Mouse (Mus musculus) cerebral cortex, adult 2 months (tissue): ENCODE results near the gene Mbd4.

ENCODE experiments used
- WGBS: fragments of 180-500 bp; shearing (Covaris S2); methylation state at CpG from one replicate; pipeline ENCODE4 v1.1.7; 2018; 5-methylcytosine and 5-hydroxymethylcytosine counted together

Mbd4 gene

DNA sequence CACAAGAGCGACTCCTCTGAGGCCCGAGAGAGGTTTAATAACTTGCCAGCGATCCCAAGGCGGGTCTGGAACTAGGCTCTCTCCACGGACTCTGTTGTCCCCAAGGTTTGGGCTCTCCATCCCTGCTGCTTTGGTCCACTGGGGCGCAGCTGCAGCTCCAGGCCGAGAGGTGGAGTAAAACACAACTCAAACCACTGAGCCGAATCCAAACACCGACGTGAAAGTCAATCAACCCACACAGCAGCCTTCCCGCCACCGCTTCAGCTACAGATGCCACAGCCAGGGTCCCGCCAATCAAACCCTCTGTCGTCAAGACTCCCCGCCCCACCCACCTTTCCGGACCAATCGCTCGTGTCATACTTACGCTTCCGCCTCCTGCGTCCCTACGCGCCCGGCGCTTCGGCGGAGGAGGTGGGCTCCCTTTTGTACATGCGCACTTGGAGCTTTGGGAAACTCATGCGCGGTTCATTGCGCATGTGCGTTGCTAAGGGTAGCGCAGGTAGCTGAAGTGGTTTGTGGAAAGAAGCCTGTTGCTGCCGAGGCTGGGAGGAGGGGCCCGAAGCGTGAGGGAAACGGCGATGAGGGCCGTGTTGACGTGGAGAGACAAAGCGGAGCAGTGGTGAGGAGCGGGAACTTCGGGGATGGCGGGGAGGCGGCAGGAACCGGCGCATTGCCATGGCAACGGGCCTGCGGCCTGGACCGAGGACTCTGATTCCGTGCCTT is at the start of gene Mbd4, which contains the start of gene Ift122:
Gene Mbd4 (minus strand): TSS at position 281 of the 723 bp plus-strand sequence.
Gene Ift122 (plus strand): TSS at position 380 of the 723 bp plus-strand sequence.
- under 1% methylated on average over 51 of the region's 51 CpGs for WGBS

GRCm38 (mm10) chr6:115902545-115902944 is 49.4 kb upstream of the Mbd4 start:
- WGBS: 45% methylated on average over 3 of the region's 3 CpGs

DNA sequence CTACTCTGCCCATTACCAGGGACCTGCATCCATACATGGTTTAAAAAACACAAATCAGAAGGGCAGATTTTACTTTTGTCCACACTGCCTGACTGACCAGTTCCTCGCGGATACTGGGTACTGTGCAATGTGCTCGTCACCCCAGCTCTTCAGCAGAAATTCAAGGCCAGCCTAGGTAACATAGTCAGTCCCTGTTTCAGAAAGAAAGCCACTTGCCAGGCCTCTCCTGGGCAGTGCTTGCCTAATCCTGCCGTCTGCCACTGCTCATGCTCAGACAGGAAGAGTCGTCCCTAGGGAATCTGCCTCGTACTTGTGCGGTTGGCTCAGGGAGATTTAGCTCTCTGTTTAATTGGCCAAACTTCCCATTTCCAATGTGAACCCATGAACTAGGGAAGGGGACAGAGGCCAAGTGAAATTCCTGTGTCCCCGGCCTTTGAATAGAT is 48.3 kb upstream of the Mbd4 start:
- 59% methylated on average over 8 of the region's 8 CpGs for WGBS

- 3% methylated on average over 3 of the region's 3 CpGs for WGBS
Observed at GRCm38 (mm10) chr6:115901062-115901461, 47.9 kb upstream of the Mbd4 start.

GRCm38 (mm10) chr6:115897926-115898520 is 44.9 kb upstream of the Mbd4 start:
- WGBS: 78% methylated on average over 7 of the region's 7 CpGs

DNA sequence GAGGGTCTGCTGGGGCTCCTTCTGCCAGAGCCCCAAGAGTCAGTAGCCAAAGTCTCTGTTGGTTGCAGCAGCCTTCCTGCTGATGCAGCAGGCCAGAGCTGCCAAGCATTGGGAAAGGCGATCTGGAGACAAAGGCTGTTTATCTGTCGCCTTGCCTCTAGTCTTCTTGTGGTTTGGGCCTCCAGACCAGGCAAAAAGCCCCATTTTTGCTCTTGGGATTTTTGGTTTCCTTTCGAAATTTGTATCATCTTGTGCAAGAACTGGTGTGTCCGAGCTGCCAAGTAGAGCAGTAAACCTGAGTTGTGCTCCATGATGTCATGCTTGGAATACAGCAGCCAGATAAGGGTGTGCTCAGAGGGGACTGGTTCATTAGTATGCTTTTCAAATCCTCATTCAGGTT is 43.9 kb upstream of the Mbd4 start:
- WGBS: 65% methylated on average over 4 of the region's 4 CpGs

DNA sequence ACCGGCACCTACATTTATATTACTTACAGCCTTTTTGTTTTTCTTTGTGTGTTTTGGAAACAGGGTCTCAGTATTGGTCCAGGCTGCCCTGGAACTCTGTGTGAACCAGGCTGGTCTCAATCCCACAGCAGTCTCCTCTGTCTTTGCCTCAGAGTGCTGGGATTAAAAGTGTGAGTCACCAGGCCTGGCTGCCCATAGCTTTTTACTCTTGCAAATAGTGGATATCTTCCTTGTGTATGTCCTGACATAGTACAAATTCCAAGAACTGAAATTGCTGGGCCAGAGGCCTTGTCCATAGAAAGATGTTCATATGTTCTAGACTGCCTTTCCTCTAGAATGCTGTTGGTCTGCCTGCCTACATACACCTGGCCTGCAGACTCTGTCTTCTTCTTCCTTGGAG is 43.2 kb upstream of the Mbd4 start:
- WGBS: 73% methylated on average over 1 of the region's 1 CpGs

DNA sequence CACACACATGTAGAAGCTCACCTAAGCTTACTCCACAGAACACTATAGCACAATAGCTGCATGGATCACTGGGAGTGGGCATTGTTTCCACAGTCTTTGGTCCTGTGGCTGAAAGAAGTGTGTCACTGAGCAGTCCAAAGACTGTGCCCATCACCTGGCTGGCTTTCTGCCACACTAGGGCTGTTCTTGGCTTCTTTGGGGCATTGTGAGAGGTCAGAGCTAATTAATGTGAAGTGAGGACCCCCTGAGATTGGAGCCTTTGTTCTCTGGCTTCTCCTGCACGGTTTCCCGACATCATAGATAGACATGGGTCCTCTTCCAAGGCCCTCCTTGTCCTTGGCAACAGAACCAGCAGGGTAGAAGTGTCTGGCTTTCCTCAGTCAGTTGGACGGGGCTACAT is 39.2 kb upstream of the Mbd4 start:
- WGBS: 65% methylated on average over 3 of the region's 3 CpGs

DNA sequence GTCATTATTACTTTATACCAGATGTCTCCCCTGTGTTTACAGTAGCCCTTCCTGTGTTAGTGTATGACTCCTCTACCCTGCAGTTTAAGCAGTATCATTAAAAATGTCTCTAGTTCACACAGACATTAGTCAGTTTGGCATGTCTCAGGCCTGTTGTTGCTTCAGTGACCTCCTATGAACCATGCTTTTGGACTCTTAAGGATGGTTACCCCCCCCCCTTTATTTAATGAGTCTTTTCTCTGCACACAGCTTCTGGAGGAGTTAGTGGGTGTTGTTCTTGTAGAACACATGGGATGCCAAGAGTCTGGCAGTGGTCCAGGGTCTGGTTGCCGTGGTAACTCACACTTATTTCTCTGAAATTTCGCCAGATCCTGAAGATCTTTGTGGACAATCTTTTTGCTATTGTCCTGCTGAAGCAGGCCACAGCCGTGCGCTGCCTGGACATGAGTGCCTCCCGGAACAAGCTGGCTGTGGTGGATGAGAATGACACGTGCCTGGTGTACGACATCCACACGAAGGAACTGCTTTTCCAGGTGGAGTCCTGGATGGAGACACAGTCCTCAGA is 38.4 kb upstream of the Mbd4 start:
- WGBS: 21% methylated on average over 8 of the region's 8 CpGs

- WGBS: 40% methylated on average over 6 of the region's 6 CpGs
Observed at GRCm38 (mm10) chr6:115891061-115891460, 37.9 kb upstream of the Mbd4 start.

DNA sequence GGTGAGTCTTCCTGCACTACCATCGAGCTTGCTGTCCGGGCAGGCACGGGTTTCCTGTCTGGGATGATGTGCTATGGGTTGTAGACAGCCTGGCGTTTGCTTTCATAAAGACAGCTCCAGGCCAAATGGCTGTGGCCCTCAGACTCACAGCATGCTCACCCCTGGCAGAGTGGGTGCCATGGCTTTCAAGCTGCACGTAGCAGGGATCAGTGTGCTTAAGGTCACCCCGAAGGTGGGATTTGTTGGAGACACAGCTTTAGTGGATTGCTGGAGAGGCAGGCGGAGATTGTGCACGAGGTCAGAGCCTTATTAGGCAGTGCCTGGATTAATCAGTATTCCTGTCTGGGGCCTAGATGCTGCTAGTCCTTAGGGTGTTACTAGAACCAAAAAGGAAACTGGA is 37.4 kb upstream of the Mbd4 start:
- 60% methylated on average over 8 of the region's 8 CpGs for WGBS

- WGBS: 99% methylated on average over 3 of the region's 3 CpGs
Observed at GRCm38 (mm10) chr6:115888296-115888695, 35.1 kb upstream of the Mbd4 start.

GRCm38 (mm10) chr6:115886894-115887293 is 33.7 kb upstream of the Mbd4 start:
- WGBS: 88% methylated on average over 4 of the region's 4 CpGs

- WGBS: 87% methylated on average over 8 of the region's 8 CpGs
Observed at GRCm38 (mm10) chr6:115880751-115881150, 27.6 kb upstream of the Mbd4 start.

DNA sequence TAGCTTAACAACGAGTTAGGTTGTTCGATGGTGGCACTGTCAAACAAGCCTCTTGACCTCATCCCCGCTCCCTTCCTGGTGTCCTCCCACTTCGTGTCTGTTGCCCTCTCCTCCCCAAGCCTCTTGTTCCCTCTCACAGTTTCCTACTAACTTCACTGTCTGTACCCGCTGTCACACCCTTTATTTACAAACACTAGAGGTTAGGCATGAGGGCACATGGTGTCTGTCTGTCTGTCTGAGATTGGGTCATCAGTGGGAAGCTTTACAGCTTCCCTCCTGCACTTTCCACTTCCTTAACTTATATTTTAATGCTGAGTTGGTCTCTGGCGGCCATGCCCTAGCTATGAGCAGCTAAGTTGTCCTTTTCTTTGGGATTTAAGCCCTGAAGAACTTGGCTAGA is 26.6 kb upstream of the Mbd4 start:
- WGBS: 93% methylated on average over 6 of the region's 6 CpGs

DNA sequence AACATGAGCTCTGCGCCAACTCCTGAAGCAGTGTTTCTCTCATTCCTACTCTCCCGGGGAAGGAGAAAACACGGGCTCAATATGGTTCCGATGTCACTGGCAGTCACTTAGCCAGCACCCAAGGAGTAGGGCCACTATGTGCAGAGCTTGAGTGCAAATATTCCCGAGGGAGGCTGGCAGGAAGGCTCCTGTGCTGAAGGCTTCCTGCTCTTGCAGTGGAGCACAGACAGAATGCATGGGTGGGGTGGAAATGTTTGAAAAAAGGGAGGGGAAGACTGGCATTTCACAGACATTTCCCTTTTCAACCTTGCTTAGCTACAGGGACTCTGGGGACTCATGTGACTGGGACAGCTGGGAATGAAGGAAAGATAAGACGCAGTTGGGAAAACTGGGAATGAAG is 25.5 kb upstream of the Mbd4 start:
- WGBS: 57% methylated on average over 6 of the region's 6 CpGs

GRCm38 (mm10) chr6:115877239-115877638 is 24.1 kb upstream of the Mbd4 start:
- 80% methylated on average over 2 of the region's 2 CpGs for WGBS

- WGBS: no CpG with 5 or more reads among the region's 3 CpGs
Observed at GRCm38 (mm10) chr6:115871318-115871717, 18.1 kb upstream of the Mbd4 start.

DNA sequence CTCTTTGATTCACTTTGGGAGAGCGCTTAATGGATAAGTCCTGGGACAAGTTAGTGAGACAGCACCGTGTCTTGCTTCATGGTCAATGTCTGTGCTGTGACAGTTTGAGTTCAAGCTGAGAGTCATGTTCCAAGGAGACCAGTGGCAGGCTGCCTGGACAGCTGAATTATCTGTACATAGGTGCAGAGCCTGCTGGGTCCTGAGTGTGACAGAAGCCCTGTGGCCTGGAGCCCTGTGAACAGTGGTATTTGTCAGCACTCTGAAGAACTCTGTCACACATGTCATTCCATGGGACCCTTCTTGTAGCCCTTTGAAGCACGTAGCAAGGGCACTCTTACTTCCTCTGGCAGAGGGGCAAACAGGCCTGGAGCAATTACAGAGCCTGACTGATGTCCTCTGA is 14.0 kb upstream of the Mbd4 start:
- no CpG with 5 or more reads among the region's 3 CpGs for WGBS

DNA sequence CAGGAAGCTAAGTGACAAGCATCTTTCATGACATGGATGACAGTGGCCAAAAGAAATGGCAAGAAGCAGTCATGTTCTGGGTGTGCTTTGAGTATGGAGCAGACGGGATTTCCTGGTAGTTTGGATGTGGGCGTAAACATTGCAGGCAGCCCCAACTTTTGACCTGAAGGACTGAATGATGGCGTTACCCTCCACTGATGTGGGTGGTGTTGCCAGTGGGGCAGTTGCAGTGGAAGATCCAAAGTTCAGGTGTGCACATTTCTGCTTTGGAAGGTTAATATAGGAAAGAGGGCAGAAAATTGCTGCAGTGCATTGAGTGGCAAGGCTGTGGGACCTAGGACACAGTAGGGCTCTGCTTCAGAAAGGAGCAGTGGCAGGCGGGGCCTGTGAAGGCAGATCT is 12.1 kb upstream of the Mbd4 start:
- 94% methylated on average over 4 of the region's 4 CpGs for WGBS

DNA sequence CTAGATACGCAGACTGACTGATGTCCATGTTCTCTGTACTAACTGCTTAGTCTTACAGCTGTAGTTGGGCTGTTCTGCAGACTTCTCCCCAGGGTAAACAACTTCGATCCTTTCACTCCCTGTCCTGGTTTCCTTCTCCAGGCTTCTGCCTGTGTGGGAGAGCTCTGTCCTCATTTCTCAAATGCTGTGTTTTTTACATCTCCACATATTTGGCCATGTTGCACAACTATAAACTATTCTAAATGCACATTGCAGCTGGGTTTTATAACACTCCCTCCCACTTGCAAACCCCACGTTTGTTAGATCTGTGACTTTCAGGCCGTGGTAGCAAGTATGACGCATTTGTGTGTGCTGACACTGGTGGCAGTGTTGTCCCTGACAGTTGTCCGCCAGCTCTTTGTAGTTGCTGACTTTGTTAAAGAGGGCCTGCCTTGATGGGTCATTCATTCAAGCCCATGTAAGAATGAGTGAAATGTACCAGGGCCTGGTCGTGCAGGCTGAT is 10.2 kb upstream of the Mbd4 start:
- 36% methylated on average over 7 of the region's 7 CpGs for WGBS

GRCm38 (mm10) chr6:115860027-115860556 is 6.9 kb upstream of the Mbd4 start:
- WGBS: 59% methylated on average over 7 of the region's 7 CpGs

DNA sequence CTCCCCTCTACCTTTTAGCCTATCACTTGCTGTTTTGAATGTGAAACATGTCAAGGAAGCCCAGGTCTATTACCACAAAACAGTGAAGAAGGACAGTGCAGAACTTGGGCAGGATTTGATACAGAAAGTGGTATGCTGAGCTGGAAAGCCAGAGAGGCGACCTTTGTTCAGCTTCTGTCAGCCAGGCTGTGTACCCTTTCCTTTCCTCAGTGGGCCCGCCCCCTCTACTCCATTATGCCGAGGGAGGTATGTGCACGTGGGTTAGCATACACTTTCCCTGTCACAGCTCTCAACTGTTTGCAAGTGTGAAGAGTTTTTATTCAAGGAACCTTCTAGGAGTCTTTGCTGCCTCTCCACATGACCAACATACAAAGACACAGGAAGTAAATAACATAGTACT is 6.1 kb upstream of the Mbd4 start:
- 57% methylated on average over 4 of the region's 4 CpGs for WGBS
